Mouse (Mus musculus) thymus, postnatal 25 days (tissue): ENCODE measurements around the gene Rora.

ENCODE experiments used
- DNase-seq: peaks from one replicate; pipeline ENCODE4 v3.0.0; 2022

The Rora gene

DNA sequence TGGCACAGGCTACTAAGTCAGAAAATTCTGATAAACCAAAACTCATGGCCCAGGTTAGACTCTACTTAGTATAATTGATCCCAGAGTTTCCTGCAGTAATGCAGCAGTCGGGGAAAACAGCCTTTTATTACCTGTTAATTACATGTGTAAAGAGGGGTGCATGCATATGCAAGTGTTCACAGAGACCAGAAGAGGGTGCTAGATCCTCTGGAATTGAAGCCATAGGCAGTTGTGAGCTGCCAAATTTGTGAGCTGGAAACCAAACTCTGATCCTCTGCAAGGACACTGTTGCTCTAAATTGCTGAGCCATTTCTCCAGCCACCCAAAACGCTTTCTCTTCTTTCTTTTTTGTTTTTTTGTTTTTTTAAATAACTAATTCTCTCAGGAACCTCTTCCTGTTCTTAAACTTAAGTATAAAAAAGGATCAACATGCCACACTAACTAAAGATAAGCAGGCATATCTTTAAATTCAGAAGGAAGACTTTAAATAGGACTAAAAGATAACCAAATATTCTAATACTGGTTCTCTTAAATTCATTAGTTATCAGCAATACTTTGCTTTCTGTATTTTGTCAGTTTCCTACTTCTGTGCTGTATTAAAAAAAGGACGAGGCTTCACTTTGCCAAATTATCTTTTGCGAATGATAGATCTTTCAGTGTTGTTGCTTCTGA is 723.5 kb downstream of the Rora start:
- no peak for DNase-seq

- no peak for DNase-seq
Observed at GRCm38 (mm10) chr9:69377654-69378045, 724.1 kb downstream of the Rora start.

- DNase-seq = no peak
Observed at GRCm38 (mm10) chr9:69380546-69380945, 727.0 kb downstream of the Rora start.

GRCm38 (mm10) chr9:69381741-69382140 is 728.2 kb downstream of the Rora start:
- DNase-seq = no peak

DNA sequence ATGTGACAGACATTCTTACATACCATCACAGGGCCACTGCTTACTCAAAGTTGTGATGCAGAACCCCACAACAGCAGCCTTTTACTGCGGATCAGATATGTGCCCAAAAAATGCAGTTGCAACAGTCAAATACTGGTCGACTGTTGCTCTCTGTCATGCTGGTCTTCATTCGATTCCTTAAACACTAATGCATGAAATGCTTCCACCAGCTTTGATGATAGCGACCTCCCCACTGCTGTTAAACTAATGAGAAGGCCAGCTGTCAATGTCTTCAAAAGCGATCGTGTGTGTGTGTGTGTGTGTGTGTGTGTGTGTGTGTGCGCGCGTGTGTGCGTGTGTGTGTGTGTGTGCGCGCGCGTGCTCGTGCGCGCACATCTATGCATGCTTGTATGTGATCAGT is 730.9 kb downstream of the Rora start:
- no peak for DNase-seq

GRCm38 (mm10) chr9:69384905-69385304 is 731.3 kb downstream of the Rora start:
- no peak for DNase-seq

DNA sequence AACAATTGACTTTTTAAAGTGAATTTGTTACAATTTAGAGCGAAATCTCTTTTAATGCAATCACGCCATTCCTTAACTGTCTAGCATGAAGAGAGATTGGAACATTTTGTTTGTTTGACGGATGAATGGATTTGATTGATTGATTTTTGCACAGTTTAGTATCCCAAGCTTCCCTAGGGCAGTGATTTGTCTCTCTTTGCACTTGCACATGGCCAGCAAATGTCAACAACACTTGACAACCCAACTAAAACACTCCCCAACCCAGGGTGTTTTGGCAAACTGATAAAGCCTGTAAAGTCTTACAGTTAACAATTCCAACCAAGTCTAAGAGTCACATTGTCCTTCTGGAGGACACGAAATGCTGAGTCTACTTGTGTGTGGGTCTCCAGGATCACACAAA is 733.7 kb downstream of the Rora start:
- no peak for DNase-seq

- no peak for DNase-seq
Observed at GRCm38 (mm10) chr9:69390631-69391030, 737.0 kb downstream of the Rora start.

- DNase-seq = no peak
Observed at GRCm38 (mm10) chr9:69394234-69394633, 740.6 kb downstream of the Rora start.

DNA sequence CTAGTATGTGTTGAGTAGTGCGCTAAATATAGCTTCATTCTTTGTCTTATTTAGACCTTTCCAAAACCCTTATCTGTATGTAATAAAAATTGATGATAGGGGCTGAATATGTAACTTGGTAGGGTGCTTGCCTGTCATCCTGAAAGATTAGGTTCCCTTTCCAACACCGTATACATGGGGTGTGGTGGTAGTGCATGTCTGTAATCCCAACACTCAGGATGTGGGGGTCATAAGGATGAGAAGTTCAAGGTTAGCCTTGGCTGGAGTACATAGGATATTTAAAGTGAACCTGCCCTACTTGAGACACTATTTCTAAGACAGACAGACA is 743.8 kb downstream of the Rora start:
- DNase-seq = no peak

DNA sequence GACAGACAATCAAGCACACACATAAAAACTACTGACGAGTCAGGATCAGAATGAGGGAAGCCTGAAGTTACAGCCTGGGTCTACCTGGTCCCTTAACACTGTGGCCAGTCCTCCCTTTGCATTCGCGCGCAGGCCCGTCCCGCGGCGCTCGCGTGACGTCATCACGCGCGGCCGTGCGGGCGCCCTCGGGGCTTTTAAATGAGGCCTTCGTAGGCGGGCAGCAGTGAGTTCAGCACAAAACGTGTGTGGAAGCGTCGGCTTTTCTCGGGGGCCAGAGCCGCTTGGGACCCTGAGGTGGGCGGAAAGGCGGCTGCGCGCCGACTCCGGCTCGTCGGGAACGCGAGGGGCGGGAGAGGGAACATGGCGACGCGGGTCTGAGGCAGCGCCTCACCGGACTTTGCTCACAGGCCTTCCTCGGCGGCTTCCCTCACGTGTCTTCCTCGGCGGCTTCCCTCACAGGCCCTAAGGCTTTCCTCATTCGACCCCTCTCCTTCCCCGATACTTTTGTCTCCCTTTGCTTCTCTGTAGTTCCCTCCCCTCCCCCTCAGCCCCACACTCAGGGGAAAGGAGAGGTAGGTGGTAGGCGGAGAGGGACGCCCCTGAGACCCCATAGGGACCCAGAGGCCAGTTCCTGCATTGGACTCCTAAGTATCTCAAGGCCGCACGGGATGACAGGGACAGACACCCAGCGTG is 744.3 kb downstream of the Rora start, which contains the start of gene Ice2:
Gene Ice2 (plus strand): TSS at position 147 of the 693 bp plus-strand sequence.
- DNase-seq = peak; percentile 71

- DNase-seq = no peak
Observed at GRCm38 (mm10) chr9:69398453-69398850, 744.9 kb downstream of the Rora start.

GRCm38 (mm10) chr9:69404671-69405070 is 751.1 kb downstream of the Rora start:
- no peak for DNase-seq

GRCm38 (mm10) chr9:69419476-69419875 is 765.9 kb downstream of the Rora start:
- DNase-seq = peak; percentile 21

GRCm38 (mm10) chr9:69430531-69430930 is 776.9 kb downstream of the Rora start:
- DNase-seq = no peak

DNA sequence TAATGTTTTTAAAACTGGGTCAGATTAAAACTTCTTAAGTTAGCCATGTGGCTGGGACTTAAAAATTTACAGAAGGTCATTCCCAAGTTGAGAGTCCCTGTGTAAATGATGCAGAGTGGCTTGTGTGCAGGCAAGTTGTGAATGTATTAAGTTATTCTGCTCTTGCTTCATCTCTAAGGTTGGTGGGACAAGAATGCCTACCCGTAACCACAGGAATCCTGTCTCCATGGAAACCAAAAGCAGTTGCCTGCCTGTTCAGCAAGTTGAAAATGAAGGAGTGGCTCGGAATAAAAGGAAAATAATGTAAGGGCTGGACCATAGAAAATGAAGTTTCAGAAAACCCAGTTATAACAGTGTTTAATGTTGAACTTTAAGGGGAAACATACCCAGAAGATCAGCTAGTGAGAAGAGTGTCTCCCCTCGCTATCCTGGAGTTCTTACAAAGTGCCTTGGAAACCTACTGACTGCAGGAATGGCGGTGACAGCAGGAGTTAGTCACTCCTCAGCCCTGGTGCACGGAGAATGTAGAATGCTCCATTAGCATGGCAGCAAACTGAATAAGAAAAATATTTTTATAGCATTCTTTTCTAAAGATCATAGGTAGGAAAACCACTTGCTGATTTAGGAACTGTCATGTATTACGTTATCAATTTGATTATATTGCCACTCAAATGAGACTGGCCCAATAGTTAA is 778.4 kb downstream of the Rora start:
- no peak for DNase-seq

- no peak for DNase-seq
Observed at GRCm38 (mm10) chr9:69435194-69435593, 781.6 kb downstream of the Rora start.

DNA sequence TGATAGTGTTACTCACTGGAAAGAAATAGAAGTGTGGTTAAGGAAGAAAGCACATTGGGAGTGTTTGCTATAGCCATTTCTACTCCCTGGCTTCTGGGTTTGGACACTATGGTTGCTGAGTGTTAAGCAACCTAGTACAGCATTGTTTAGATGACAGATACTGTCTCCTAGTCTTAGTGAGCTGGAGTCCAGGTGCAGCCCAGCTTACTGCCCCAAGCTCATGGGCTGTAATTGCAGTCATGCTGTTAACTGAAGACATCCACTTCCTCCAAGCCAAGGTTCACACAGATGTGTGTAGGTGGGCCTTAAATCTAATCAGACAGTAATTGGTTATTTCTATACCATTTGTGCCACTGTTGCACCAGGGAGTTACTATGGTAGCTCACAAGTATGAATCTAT is 782.1 kb downstream of the Rora start:
- DNase-seq = no peak
